Mouse (Mus musculus): ENCODE data around the gene Cfap221.

The Cfap221 gene

GRCm38 (mm10) chr1:119996798-119997581, at the start of gene Cfap221:
Cfap221 (minus strand) TSS chr1:119997234.
- peak; percentile 29 for DNase-seq (ENCODE audit: low spot score)

- DNase-seq (ENCODE audit: low spot score), result no peak
Measured at GRCm38 (mm10) chr1:120044584-120044983, 47.5 kb upstream of the Cfap221 start.

GRCm38 (mm10) chr1:120042421-120042820, 45.4 kb upstream of the Cfap221 start:
- DNase-seq (ENCODE audit: low spot score), result no peak

- DNase-seq (ENCODE audit: low spot score), result no peak
Measured at GRCm38 (mm10) chr1:120038594-120038993, 41.6 kb upstream of the Cfap221 start.

GRCm38 (mm10) chr1:120037021-120037683, 40.1 kb upstream of the Cfap221 start:
- no peak for DNase-seq (ENCODE audit: low spot score)

GRCm38 (mm10) chr1:120035456-120036034, 38.5 kb upstream of the Cfap221 start:
- DNase-seq (ENCODE audit: low spot score), result no peak

- DNase-seq (ENCODE audit: low spot score), result no peak
Measured at GRCm38 (mm10) chr1:120034793-120035192, 37.8 kb upstream of the Cfap221 start.

GRCm38 (mm10) chr1:120033469-120033854, 36.4 kb upstream of the Cfap221 start:
- no peak for DNase-seq (ENCODE audit: low spot score)

- peak; percentile 64 for DNase-seq (ENCODE audit: low spot score)
Measured at GRCm38 (mm10) chr1:120032804-120033468, 35.9 kb upstream of the Cfap221 start.

GRCm38 (mm10) chr1:120030474-120030873, 33.4 kb upstream of the Cfap221 start:
- no peak for DNase-seq (ENCODE audit: low spot score)

GRCm38 (mm10) chr1:120027693-120028092, 30.7 kb upstream of the Cfap221 start:
- no peak for DNase-seq (ENCODE audit: low spot score)

- DNase-seq (ENCODE audit: low spot score), result no peak
Measured at GRCm38 (mm10) chr1:120025050-120025439, 28.0 kb upstream of the Cfap221 start.

- no peak for DNase-seq (ENCODE audit: low spot score)
Measured at GRCm38 (mm10) chr1:120024331-120025049, 27.5 kb upstream of the Cfap221 start.

GRCm38 (mm10) chr1:120021951-120022350, 24.9 kb upstream of the Cfap221 start:
- no peak for DNase-seq (ENCODE audit: low spot score)

GRCm38 (mm10) chr1:120020322-120020897, 23.4 kb upstream of the Cfap221 start:
- DNase-seq (ENCODE audit: low spot score), result no peak

GRCm38 (mm10) chr1:120019428-120019827, 22.4 kb upstream of the Cfap221 start:
- no peak for DNase-seq (ENCODE audit: low spot score)

- DNase-seq (ENCODE audit: low spot score), result no peak
Measured at GRCm38 (mm10) chr1:120018900-120019299, 21.9 kb upstream of the Cfap221 start.

- no peak for DNase-seq (ENCODE audit: low spot score)
Measured at GRCm38 (mm10) chr1:120016240-120016639, 19.2 kb upstream of the Cfap221 start.

- DNase-seq (ENCODE audit: low spot score), result peak; percentile 45
Measured at GRCm38 (mm10) chr1:120013111-120013510, 16.1 kb upstream of the Cfap221 start.

GRCm38 (mm10) chr1:120012638-120013037, 15.6 kb upstream of the Cfap221 start:
- no peak for DNase-seq (ENCODE audit: low spot score)

GRCm38 (mm10) chr1:120007851-120008588, 11.0 kb upstream of the Cfap221 start:
- no peak for DNase-seq (ENCODE audit: low spot score)
